Comparison of ENCODE assay signal across 14 mouse cellular contexts in the genomic region with DNA sequence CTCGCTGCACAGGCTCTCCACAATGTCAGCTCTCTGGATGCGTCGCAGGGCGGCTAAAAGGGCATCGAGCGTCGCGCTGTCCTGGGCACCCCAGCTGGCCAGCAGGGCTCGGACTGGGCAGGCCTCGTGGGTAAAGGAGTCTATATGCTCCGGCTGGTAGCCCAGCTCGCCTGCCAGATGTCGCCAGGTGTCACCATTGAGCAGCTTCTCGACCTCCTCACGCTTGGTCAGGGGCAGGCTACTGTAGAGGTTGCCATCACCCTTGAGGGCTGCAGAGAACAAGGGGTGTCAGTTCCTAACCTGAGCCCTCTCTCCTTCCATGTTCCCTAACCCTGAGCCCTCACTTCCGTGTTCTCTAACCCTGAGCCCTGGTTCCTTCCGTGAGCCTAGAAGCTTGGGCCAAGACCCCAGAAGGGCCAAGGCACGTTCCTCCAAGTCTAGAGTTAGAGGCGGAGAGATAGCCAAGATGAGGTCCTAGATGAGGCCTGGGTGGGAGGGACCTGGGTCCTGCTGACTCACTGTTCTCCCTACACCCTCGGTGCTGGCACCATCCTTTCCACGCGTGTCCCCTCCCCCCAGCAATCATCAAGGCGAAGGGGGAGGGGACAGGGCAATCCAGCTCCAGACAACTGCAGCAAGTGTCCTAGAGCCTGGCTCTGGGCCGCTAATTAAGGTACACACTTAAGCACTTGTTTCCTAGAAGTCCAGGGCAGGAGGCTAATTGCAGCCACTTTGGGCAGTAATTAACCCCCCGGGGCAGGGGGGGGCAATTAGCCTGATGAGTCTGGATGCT. TPM values are rescaled to one million over a fixed set of nuclear protein-coding genes. Genes with fewer than 3 reads are reported as not detected.
DNase-seq lines count a peak whose midpoint lies in the region; ATAC-seq and TF ChIP-seq lines count a peak whose summit lies in the region.
"Had no signal": no experiment of that assay in that cellular context is flagged by ENCODE, and none has a peak within 500 bp of the region (broad histone marks: within the 10 kb centered on the region; RNA-seq: fewer than 3 reads in every experiment).

No protein-coding gene starts in this region.

- in situ Hi-C loops in CH12.LX (cut with MboI; ENCODE audit: low pct_ligation_motif_present, low pct_unique_long_range_greater_than_20kb, low sequenced_read_pairs), result no loop called here

- H3K9me3 ChIP-seq in forebrain, embryonic 10.5 days, result no peaks in the 10 kb centered on the region
- H3K9me3 ChIP-seq in forebrain, embryonic 16.5 days (ENCODE audit: control insufficient read depth, low read length), result no peaks in the 10 kb centered on the region
- no peaks in the 10 kb centered on the region for H3K9me3 ChIP-seq in kidney, embryonic 14.5 days (ENCODE audit: control insufficient read depth, low read length)
- no peaks in the 10 kb centered on the region for H3K9me3 ChIP-seq in CH12.LX (replicated peaks; ENCODE audit: low read length)
- H3K9me3 ChIP-seq in embryonic facial prominence, embryonic 14.5 days (ENCODE audit: control insufficient read depth, low read length), result no peaks in the 10 kb centered on the region

- H3K9ac ChIP-seq in forebrain, embryonic 16.5 days (replicated peaks; ENCODE audit: low read depth, low read length), result no peak overlapping the region
- no peak overlapping the region for H3K9ac ChIP-seq in kidney, embryonic 14.5 days (ENCODE audit: low read depth, low read length)
- H3K9ac ChIP-seq in CH12.LX (ENCODE audit: insufficient read depth, low read depth), result no peak overlapping the region
- no peak overlapping the region for H3K9ac ChIP-seq in embryonic facial prominence, embryonic 14.5 days (ENCODE audit: low read depth, low read length)

- TF ChIP-seq RAD21 in CH12.LX (IDR thresholded peaks at IDR 0.05; ENCODE audit: low read depth, low read length), result no peak; the same call in none of the 2 replicates

- H3K36me3 ChIP-seq in forebrain, embryonic 10.5 days (replicated peaks), result 0 out of 2 replicates have a peak, but pooled peaks cover 2% of the 10 kb centered on the region
- no peaks in the 10 kb centered on the region for H3K36me3 ChIP-seq in forebrain, embryonic 16.5 days (ENCODE audit: control insufficient read depth, insufficient read depth)
- H3K36me3 ChIP-seq in kidney, embryonic 14.5 days (ENCODE audit: control insufficient read depth, insufficient read depth, low read length), result no peaks in the 10 kb centered on the region
- no peaks in the 10 kb centered on the region for H3K36me3 ChIP-seq in CH12.LX (replicated peaks in 1 of 2; ENCODE audit: control insufficient read depth in 1 of 2, insufficient read depth in 1 of 2, low read length in 1 of 2)
- peaks cover 7% of the 10 kb centered on the region for H3K36me3 ChIP-seq in embryonic facial prominence, embryonic 14.5 days (ENCODE audit: control insufficient read depth, insufficient read depth, low read length)

- H3K79me2 ChIP-seq in CH12.LX (replicated peaks; ENCODE audit: control insufficient read depth, extremely low read depth, insufficient read depth, poor library complexity, severe bottlenecking), result no peaks in the 10 kb centered on the region

- peak in 1 of 2 experiments; percentile 50; a peak in 2 of 4 replicates for TF ChIP-seq CTCF in CH12.LX (conservative IDR thresholded peaks at IDR 0.05 in 1 of 2, IDR thresholded peaks at IDR 0.05 in 1 of 2; ENCODE audit: low read depth in 2 of 2, low read length in 2 of 2)

- H3K27ac ChIP-seq in forebrain, embryonic 10.5 days, result peak overlapping the region; percentile 27; the same call in 1 of the 2 replicates
- H3K27ac ChIP-seq in forebrain, embryonic 16.5 days (ENCODE audit: low read length), result no peak overlapping the region
- H3K27ac ChIP-seq in kidney, embryonic 14.5 days (ENCODE audit: low read depth, low read length), result no peak overlapping the region
- no peak overlapping the region for H3K27ac ChIP-seq in CH12.LX (ENCODE audit: insufficient read depth, low read depth)
- H3K27ac ChIP-seq in embryonic facial prominence, embryonic 14.5 days (replicated peaks; ENCODE audit: low read depth, low read length), result peak overlapping the region; percentile 40; the same call in 1 of the 2 replicates

- 59% methylated on average over 25 of the region's 25 CpGs for WGBS in forebrain, embryonic 10.5 days
- 54% methylated on average over 25 of the region's 25 CpGs for WGBS in forebrain, embryonic 16.5 days
- 53% methylated on average over 25 of the region's 25 CpGs for WGBS in kidney, embryonic 14.5 days
- WGBS in embryonic facial prominence, embryonic 14.5 days, result 57% methylated on average over 25 of the region's 25 CpGs

- no peak for TF ChIP-seq POLR2A in CH12.LX (IDR thresholded peaks at IDR 0.05; ENCODE audit: low read depth, low read length)

- dilution Hi-C loops in CH12.LX (cut with MboI; ENCODE audit: extremely low pct_ligation_motif_present, extremely low pct_unique_long_range_greater_than_20kb, low sequenced_read_pairs), result no loop called here

- peaks cover 69% of the 10 kb centered on the region for H3K4me1 ChIP-seq in forebrain, embryonic 10.5 days
- peaks cover 20% of the 10 kb centered on the region for H3K4me1 ChIP-seq in forebrain, embryonic 16.5 days (replicated peaks; ENCODE audit: control insufficient read depth, insufficient read depth, low read length)
- H3K4me1 ChIP-seq in kidney, embryonic 14.5 days (ENCODE audit: control insufficient read depth, insufficient read depth, low read length), result peaks cover 52% of the 10 kb centered on the region
- no peaks in the 10 kb centered on the region for H3K4me1 ChIP-seq in CH12.LX (ENCODE audit: control insufficient read depth in 1 of 2, insufficient read depth in 2 of 2)
- H3K4me1 ChIP-seq in embryonic facial prominence, embryonic 14.5 days (ENCODE audit: control insufficient read depth, insufficient read depth, low read length), result peaks cover 45% of the 10 kb centered on the region

- no peak overlapping the region for H3K4me3 ChIP-seq in forebrain, embryonic 10.5 days
- H3K4me3 ChIP-seq in forebrain, embryonic 16.5 days (replicated peaks; ENCODE audit: low read length), result no peak overlapping the region
- H3K4me3 ChIP-seq in kidney, embryonic 14.5 days (ENCODE audit: low read length), result no peak overlapping the region
- no peak overlapping the region for H3K4me3 ChIP-seq in CH12.LX (replicated peaks in 1 of 3; ENCODE audit: low read depth in 2 of 3, low read length in 2 of 3, poor library complexity in 1 of 3)
- no peak overlapping the region for H3K4me3 ChIP-seq in embryonic facial prominence, embryonic 14.5 days (ENCODE audit: low read depth, low read length)

- DNase-seq in forebrain, embryonic 10.5 days (ENCODE audit: extremely low spot score, low spot score), result no peak
- DNase-seq in kidney, postnatal 14 days, result no peak
- DNase-seq in CH12.LX (ENCODE audit: extremely low read depth), result no peak
- DNase-seq in embryonic facial prominence, embryonic 14.5 days (ENCODE audit: low spot score), result no peak
- no peak for DNase-seq in right cerebral cortex, postnatal 14 days
- DNase-seq in left cerebral cortex, adult 18-20 months (ENCODE audit: low spot score in 2 of 2), result no peak
- DNase-seq: adrenal gland, postnatal 36 days; cerebellum, adult 11-12 months; heart, postnatal 36 days; kidney, adult 11 months had no signal

- H3K4me2 ChIP-seq in forebrain, embryonic 16.5 days (ENCODE audit: low read length), result no peak overlapping the region
- no peak overlapping the region for H3K4me2 ChIP-seq in kidney, embryonic 14.5 days (replicated peaks; ENCODE audit: low read depth, low read length)
- H3K4me2 ChIP-seq in CH12.LX (ENCODE audit: insufficient read depth, low read depth, poor library complexity, severe bottlenecking), result no peak overlapping the region
- no peak overlapping the region; the same call in 1 of the 2 replicates for H3K4me2 ChIP-seq in embryonic facial prominence, embryonic 14.5 days (ENCODE audit: low read depth, low read length)

- no peak for TF ChIP-seq EP300 in CH12.LX (IDR thresholded peaks at IDR 0.05; ENCODE audit: low read length)

- H3K27me3 ChIP-seq in forebrain, embryonic 10.5 days (ENCODE audit: poor library complexity, severe bottlenecking), result peaks cover 65% of the 10 kb centered on the region
- H3K27me3 ChIP-seq in forebrain, embryonic 16.5 days (replicated peaks; ENCODE audit: control insufficient read depth, insufficient read depth, low read length), result no peaks in the 10 kb centered on the region
- no peaks in the 10 kb centered on the region for H3K27me3 ChIP-seq in kidney, embryonic 14.5 days (ENCODE audit: control insufficient read depth, insufficient read depth, low read length)
- H3K27me3 ChIP-seq in CH12.LX (replicated peaks), result peaks cover 88% of the 10 kb centered on the region
- H3K27me3 ChIP-seq in embryonic facial prominence, embryonic 14.5 days (replicated peaks; ENCODE audit: control insufficient read depth, insufficient read depth, low read length), result peaks cover 5% of the 10 kb centered on the region; the same call in 1 of the 2 replicates

- no peak for ATAC-seq in forebrain, embryonic 16.5 days
- peak; percentile 10; the same call in 1 of the 2 replicates for ATAC-seq in kidney, embryonic 14.5 days (ENCODE audit: low FRiP score, low TSS enrichment)
- no peak for ATAC-seq in embryonic facial prominence, embryonic 14.5 days (ENCODE audit: low read depth)

TF ChIP-seq in CH12.LX, 34 proteins besides CTCF, POLR2A, EP300 and RAD21:
- TF ChIP-seq IRF4 (IDR thresholded peaks at IDR 0.05; ENCODE audit: low read depth, low read length) (no peak), SMC3 (IDR thresholded peaks at IDR 0.05; ENCODE audit: low read depth, low read length) (peak; percentile 52), ZNF384 (IDR thresholded peaks at IDR 0.05; ENCODE audit: low read depth, low read length) (no peak)

RNA-seq across cellular contexts. Expression of gene Ngfr, which starts 16.5 kb away (rescaled TPM):
- polyA plus RNA-seq in forebrain, embryonic 10.5 days (2016; fragmentation: Nextera tagmentation; extraction: Ambion mirVana), result 12.3 and 14.6 TPM in 2 replicates
- polyA plus RNA-seq in forebrain, embryonic 16.5 days (2015; fragmentation: Nextera tagmentation; extraction: Ambion mirVana), result 8.2 and 8.7 TPM in 2 replicates
- polyA plus RNA-seq in kidney, embryonic 14.5 days (2014; fragmentation: Nextera tagmentation; extraction: Ambion mirVana), result 16.8 and 23.4 TPM in 2 replicates
- total RNA-seq in CH12.LX (2012; rRNA removed), result not detected in 2 replicates
- total RNA-seq in CH12.LX (2014; rRNA removed), result not detected in 2 replicates
- not detected in 2 replicates for polyA plus RNA-seq in CH12.LX (2012; ENCODE audit: insufficient read length, low read depth)
- polyA plus RNA-seq in embryonic facial prominence, embryonic 14.5 days (2014; fragmentation: Nextera tagmentation; extraction: Ambion mirVana), result 47.5 and 58.7 TPM in 2 replicates
- 1 to 10 TPM; 1.1 to 1.7 TPM for total RNA-seq in left cerebral cortex, adult 18-20 months (2021)
- total RNA-seq: megakaryocyte progenitor cell, adult 5-6 weeks had no signal

RNA-seq across cellular contexts. Expression of gene Nxph3, which starts 56.7 kb away (rescaled TPM):
- 0.31 and 0.36 TPM in 2 replicates for polyA plus RNA-seq in forebrain, embryonic 10.5 days (2016; fragmentation: Nextera tagmentation; extraction: Ambion mirVana)
- polyA plus RNA-seq in forebrain, embryonic 16.5 days (2015; fragmentation: Nextera tagmentation; extraction: Ambion mirVana), result 7.5 and 7.6 TPM in 2 replicates
- 0.51 and 0.59 TPM in 2 replicates for polyA plus RNA-seq in kidney, embryonic 14.5 days (2014; fragmentation: Nextera tagmentation; extraction: Ambion mirVana)
- total RNA-seq in CH12.LX (2012; rRNA removed), result 0.17 TPM in 1 of 2 replicates, not detected in the other
- total RNA-seq in CH12.LX (2014; rRNA removed), result not detected in 2 replicates
- not detected in 2 replicates for polyA plus RNA-seq in CH12.LX (2012; ENCODE audit: insufficient read length, low read depth)
- 0.72 and 1.1 TPM in 2 replicates for polyA plus RNA-seq in embryonic facial prominence, embryonic 14.5 days (2014; fragmentation: Nextera tagmentation; extraction: Ambion mirVana)
- total RNA-seq in left cerebral cortex, adult 18-20 months (2021), result 10 to 100 TPM; 23.4 to 32.6 TPM
- total RNA-seq: liver, adult 2 months; megakaryocyte progenitor cell, adult 5-6 weeks had no signal

Comparison
In these comparisons a context has a peak if more than half of its experiments do, and no peak if none do; other contexts are left out.
1. H3K27ac ChIP-seq: peak in forebrain, embryonic 10.5 days (single experiment) and embryonic facial prominence, embryonic 14.5 days (single experiment); none in forebrain, embryonic 16.5 days (single experiment), kidney, embryonic 14.5 days (single experiment) and CH12.LX (single experiment).